Mouse (Mus musculus) small intestine, adult 2 months (tissue): ENCODE data around the gene Clcnkb.

Source experiments
- CTCF ChIP-seq: fragments of 200-500 bp; IDR thresholded peaks from 2 replicates; pipeline ENCODE4 v1.5.1; 2012; ENCODE audit warnings: low read depth, mild to moderate bottlenecking, control low read depth, inconsistent platforms, low read length, moderate library complexity, mixed read lengths; ENCODE audit not compliant: insufficient replicate concordance, insufficient read length; ENCODE audit errors: extremely low read depth
- POLR2A ChIP-seq: fragments of 200-500 bp; IDR thresholded peaks from 2 replicates; pipeline ENCODE4 v1.6.1; 2012; ENCODE audit warnings: low read depth, mild to moderate bottlenecking, control low read depth, inconsistent platforms, low read length, moderate library complexity

- TF ChIP-seq POLR2A (no peak), CTCF (no peak)
Measured at GRCm38 (mm10) chr4:141461576-141461975, 45.8 kb upstream of the Clcnkb start.
